Mouse (Mus musculus): ENCODE measurements around the gene Arid1a.

- TF ChIP-seq CTCF (IDR thresholded peaks at IDR 0.05; ENCODE audit: low read depth, low read length), result no peak
- no peak for TF ChIP-seq GATA1 (IDR thresholded peaks at IDR 0.05; ENCODE audit: borderline replicate concordance, low read length)
- TF ChIP-seq TAL1 (conservative IDR thresholded peaks at IDR 0.05; ENCODE audit: low read depth, low read length), result no peak
- no peak for TF ChIP-seq POLR2AphosphoS5 (IDR thresholded peaks at IDR 0.05; ENCODE audit: insufficient replicate concordance, low read depth, low read length)
Observed at GRCm38 (mm10) chr4:133632483-133633327, 123.9 kb downstream of the Arid1a start.
